Mouse (Mus musculus): ENCODE measurements around the gene Grik3.

- TF ChIP-seq TAL1 (IDR thresholded peaks at IDR 0.05; ENCODE audit: low read length) = no peak
- no peak for TF ChIP-seq GATA1 (IDR thresholded peaks at IDR 0.05; ENCODE audit: low read length)
Observed at GRCm38 (mm10) chr4:125607397-125608042, 117.0 kb downstream of the Grik3 start.
